Mouse (Mus musculus): ENCODE results near the gene Spaar. TPM values are rescaled to one million over a fixed set of nuclear protein-coding genes. Genes with fewer than 3 reads are reported as not detected.
"Not testable (repeated sequence)": the region's sequence is repeated elsewhere in the genome, so short reads cannot be mapped to it uniquely, and the experiment has no call there.

Gene Spaar
- polyA plus RNA-seq, 1 experiment from 2014 or later, result 0.20 TPM

DNA sequence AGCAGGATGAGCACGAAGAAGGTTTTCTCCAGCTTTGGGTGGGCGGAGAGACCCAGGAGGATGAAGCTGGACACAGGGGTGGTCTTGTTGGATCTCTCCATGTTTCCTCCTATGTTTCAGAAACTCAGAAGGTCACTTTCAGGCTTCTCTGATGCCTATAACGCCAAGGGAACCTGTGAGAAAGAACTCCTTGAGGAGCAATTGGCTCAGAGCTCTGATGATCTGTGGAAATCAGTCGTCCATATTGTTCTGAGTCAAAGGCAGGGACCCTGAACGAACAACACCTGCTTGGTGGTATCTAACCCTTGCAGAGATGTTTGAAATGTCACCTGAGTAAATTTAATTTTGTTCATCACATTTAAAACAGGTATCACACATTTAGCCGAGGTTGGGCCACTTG lies 41.1 kb downstream of the Spaar start, which contains the start of gene Olfr159:
TSS of gene Olfr159 (minus strand) at position 101 of the 400 bp plus-strand sequence.
- H3K36me3 ChIP-seq (ENCODE audit: insufficient read depth, low read length), result no peaks in the 10 kb centered on the region
- H3K9ac ChIP-seq (replicated peaks; ENCODE audit: low read length), result no peak within 1 kb of the TSS
- H3K27ac ChIP-seq (ENCODE audit: low read length), result no peak within 1 kb of the TSS
- ATAC-seq (ENCODE audit: low FRiP score, low TSS enrichment), result no peak
- H3K4me3 ChIP-seq (ENCODE audit: low read length), result no peak within 1 kb of the TSS
- H3K4me2 ChIP-seq (replicated peaks; ENCODE audit: low read depth, low read length), result no peak within 1 kb of the TSS
- H3K4me1 ChIP-seq (ENCODE audit: insufficient read depth, low read length), result no peaks in the 10 kb centered on the region
- 81% methylated on average over 6 of the region's 6 CpGs for WGBS
- H3K27me3 ChIP-seq (ENCODE audit: insufficient read depth, low read length), result no peaks in the 10 kb centered on the region
- no peaks in the 10 kb centered on the region for H3K9me3 ChIP-seq (ENCODE audit: low read length)

DNA sequence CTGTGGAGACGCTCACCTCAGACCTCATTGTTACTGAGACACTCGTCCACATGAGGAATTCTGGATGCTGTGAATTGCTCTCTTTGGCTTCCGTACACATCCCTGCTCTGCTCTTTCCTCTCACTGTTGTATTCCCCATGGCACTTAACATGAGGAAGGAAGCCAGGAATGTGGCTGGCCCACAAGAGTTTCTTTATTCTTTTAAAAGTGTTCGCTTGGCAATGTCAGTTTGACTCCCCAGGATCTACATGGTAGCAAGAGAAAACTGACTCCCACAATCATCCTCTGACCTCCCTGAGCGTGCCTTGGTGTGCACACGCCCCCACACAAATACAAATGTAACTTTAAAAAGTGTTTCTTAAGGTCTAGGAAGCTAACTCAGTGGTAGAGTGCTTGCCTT lies 41.8 kb downstream of the Spaar start:
- no peak overlapping the region for H3K9ac ChIP-seq (replicated peaks; ENCODE audit: low read length)
- H3K36me3 ChIP-seq (ENCODE audit: insufficient read depth, low read length), result no peaks in the 10 kb centered on the region
- no peak overlapping the region for H3K27ac ChIP-seq (ENCODE audit: low read length)
- ATAC-seq (ENCODE audit: low FRiP score, low TSS enrichment), result no peak
- H3K4me2 ChIP-seq (replicated peaks; ENCODE audit: low read depth, low read length), result no peak overlapping the region
- H3K9me3 ChIP-seq (ENCODE audit: low read length), result no peaks in the 10 kb centered on the region
- H3K27me3 ChIP-seq (ENCODE audit: insufficient read depth, low read length), result no peaks in the 10 kb centered on the region
- no peaks in the 10 kb centered on the region for H3K4me1 ChIP-seq (ENCODE audit: insufficient read depth, low read length)
- 39% methylated on average over 6 of the region's 6 CpGs for WGBS
- no peak overlapping the region for H3K4me3 ChIP-seq (ENCODE audit: low read length)

DNA sequence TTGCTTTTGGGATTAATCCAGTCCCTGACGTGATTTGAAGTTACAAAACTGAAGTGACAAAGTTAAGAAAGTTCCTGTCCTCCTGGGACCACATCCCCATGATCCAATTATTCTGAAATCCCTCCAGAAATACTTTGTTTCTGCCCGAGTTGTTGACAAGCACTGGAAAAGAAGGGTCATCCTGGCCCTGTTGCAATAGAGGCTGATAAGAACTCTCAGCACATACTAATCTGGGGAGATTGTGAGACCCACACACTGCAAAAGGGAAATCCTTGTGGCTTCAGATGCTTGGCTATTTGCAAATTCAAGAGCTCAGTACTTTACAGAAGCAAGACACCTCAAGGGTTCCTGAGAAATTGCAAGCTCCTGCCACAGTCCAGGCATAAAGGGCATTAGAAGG lies 42.5 kb downstream of the Spaar start:
- 37% methylated on average over 2 of the region's 2 CpGs for WGBS
- no peak for ATAC-seq (ENCODE audit: low FRiP score, low TSS enrichment)

DNA sequence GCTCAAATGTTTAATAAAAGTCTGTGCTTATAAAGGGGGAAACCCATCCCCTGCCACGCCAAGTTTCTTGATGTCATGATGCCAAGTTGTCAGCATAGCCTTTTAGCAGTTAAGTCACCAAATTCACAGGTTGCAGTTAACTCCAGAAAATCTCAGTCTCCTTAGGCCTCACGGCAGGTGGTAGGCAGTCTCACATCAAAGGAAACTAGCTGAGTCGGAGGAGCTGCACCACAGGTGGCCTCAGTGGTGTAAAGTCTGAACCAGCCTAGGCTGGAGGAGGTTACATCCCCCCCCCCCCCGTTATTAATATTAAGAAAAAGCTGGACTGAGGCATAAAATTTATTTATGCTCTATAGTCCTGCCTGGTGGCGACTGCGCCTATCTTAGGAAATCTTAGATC lies 65.5 kb downstream of the Spaar start:
- no peak for ATAC-seq (ENCODE audit: low FRiP score, low TSS enrichment)
- no peaks in the 10 kb centered on the region for H3K36me3 ChIP-seq (ENCODE audit: insufficient read depth, low read length)
- no peak overlapping the region for H3K4me2 ChIP-seq (replicated peaks; ENCODE audit: low read depth, low read length)
- no peaks in the 10 kb centered on the region for H3K9me3 ChIP-seq (ENCODE audit: low read length)
- no peak overlapping the region for H3K9ac ChIP-seq (replicated peaks; ENCODE audit: low read length)
- H3K4me1 ChIP-seq (ENCODE audit: insufficient read depth, low read length), result no peaks in the 10 kb centered on the region
- no peaks in the 10 kb centered on the region for H3K27me3 ChIP-seq (ENCODE audit: insufficient read depth, low read length)
- no peak overlapping the region for H3K27ac ChIP-seq (ENCODE audit: low read length)
- 72% methylated on average over 6 of the region's 6 CpGs for WGBS
- no peak overlapping the region for H3K4me3 ChIP-seq (ENCODE audit: low read length)

More for the DNA sequence above, 42.5 kb downstream of the Spaar start:
- no peak overlapping the region for H3K4me2 ChIP-seq (replicated peaks; ENCODE audit: low read depth, low read length)
- no peaks in the 10 kb centered on the region for H3K27me3 ChIP-seq (ENCODE audit: insufficient read depth, low read length)
- H3K27ac ChIP-seq (ENCODE audit: low read length), result no peak overlapping the region
- H3K9me3 ChIP-seq (ENCODE audit: low read length), result no peaks in the 10 kb centered on the region
- H3K4me1 ChIP-seq (ENCODE audit: insufficient read depth, low read length), result no peaks in the 10 kb centered on the region
- no peak overlapping the region for H3K9ac ChIP-seq (replicated peaks; ENCODE audit: low read length)
- H3K36me3 ChIP-seq (ENCODE audit: insufficient read depth, low read length), result no peaks in the 10 kb centered on the region
- H3K4me3 ChIP-seq (ENCODE audit: low read length), result no peak overlapping the region

- H3K36me3 ChIP-seq (ENCODE audit: insufficient read depth, low read length); ATAC-seq (ENCODE audit: low FRiP score, low TSS enrichment); H3K4me3 ChIP-seq (ENCODE audit: low read length); H3K9me3 ChIP-seq (ENCODE audit: low read length); H3K4me2 ChIP-seq (replicated peaks; ENCODE audit: low read depth, low read length); H3K27me3 ChIP-seq (ENCODE audit: insufficient read depth, low read length); H3K4me1 ChIP-seq (ENCODE audit: insufficient read depth, low read length); H3K9ac ChIP-seq (replicated peaks; ENCODE audit: low read length); H3K27ac ChIP-seq (ENCODE audit: low read length): not testable (repeated sequence)
- 89% methylated on average over 5 of the region's 5 CpGs for WGBS
These were observed 66.0 kb downstream of the Spaar start for GRCm38 (mm10) chr4:43795844-43796243.

GRCm38 (mm10) chr4:43798936-43799335 lies 69.1 kb downstream of the Spaar start:
- Histone ChIP-seq H3K9ac (replicated peaks; ENCODE audit: low read length) (no peak overlapping the region), H3K27ac (ENCODE audit: low read length) (no peak overlapping the region), H3K4me2 (replicated peaks; ENCODE audit: low read depth, low read length) (no peak overlapping the region), H3K9me3 (ENCODE audit: low read length) (peaks cover under 1% of the 10 kb centered on the region; the same call in 1 of the 2 replicates), H3K4me1 (ENCODE audit: insufficient read depth, low read length) (no peaks in the 10 kb centered on the region), H3K4me3 (ENCODE audit: low read length) (no peak overlapping the region), H3K27me3 (ENCODE audit: insufficient read depth, low read length) (no peaks in the 10 kb centered on the region), H3K36me3 (ENCODE audit: insufficient read depth, low read length) (no peaks in the 10 kb centered on the region)
- WGBS, result 75% methylated on average over 7 of the region's 7 CpGs
- no peak for ATAC-seq (ENCODE audit: low FRiP score, low TSS enrichment)

Other genes starting within 250 kb of the Spaar start
- not detected in 2 replicates for gene Sit1, start 246.3 kb upstream of the Spaar start, polyA plus RNA-seq (2015; fragmentation: Nextera tagmentation; extraction: Ambion mirVana)
- gene Ccdc107, start 237.1 kb upstream of the Spaar start, polyA plus RNA-seq (2015; fragmentation: Nextera tagmentation; extraction: Ambion mirVana), result 73.5 and 89.4 TPM in 2 replicates
- gene Arhgef39, start 230.3 kb upstream of the Spaar start, polyA plus RNA-seq (2015; fragmentation: Nextera tagmentation; extraction: Ambion mirVana), result 45.3 and 47.7 TPM in 2 replicates
- 1.5 and 2.7 TPM in 2 replicates for gene Car9, start 223.1 kb upstream of the Spaar start, polyA plus RNA-seq (2015; fragmentation: Nextera tagmentation; extraction: Ambion mirVana)
- gene Tpm2, start 206.3 kb upstream of the Spaar start, polyA plus RNA-seq (2015; fragmentation: Nextera tagmentation; extraction: Ambion mirVana), result 233 and 312 TPM in 2 replicates
- 80.2 and 83.0 TPM in 2 replicates for gene Creb3, start 167.7 kb upstream of the Spaar start, polyA plus RNA-seq (2015; fragmentation: Nextera tagmentation; extraction: Ambion mirVana)
- gene Tln1, start 167.3 kb upstream of the Spaar start, polyA plus RNA-seq (2015; fragmentation: Nextera tagmentation; extraction: Ambion mirVana), result 66.5 and 69.1 TPM in 2 replicates
- 32.3 and 33.0 TPM in 2 replicates for gene Rgp1, start 151.3 kb upstream of the Spaar start, polyA plus RNA-seq (2015; fragmentation: Nextera tagmentation; extraction: Ambion mirVana)
- gene Gba2, start 151.2 kb upstream of the Spaar start, polyA plus RNA-seq (2015; fragmentation: Nextera tagmentation; extraction: Ambion mirVana), result 25.8 and 26.3 TPM in 2 replicates
- 0.89 and 3.1 TPM in 2 replicates for gene Msmp, start 145.5 kb upstream of the Spaar start, polyA plus RNA-seq (2015; fragmentation: Nextera tagmentation; extraction: Ambion mirVana)
- 9.1 and 9.5 TPM in 2 replicates for gene Npr2, start 98.1 kb upstream of the Spaar start, polyA plus RNA-seq (2015; fragmentation: Nextera tagmentation; extraction: Ambion mirVana)
- 1.4 TPM in 2 replicates for gene Spag8, start 76.4 kb upstream of the Spaar start, polyA plus RNA-seq (2015; fragmentation: Nextera tagmentation; extraction: Ambion mirVana)
- gene Hint2, start 73.6 kb upstream of the Spaar start, polyA plus RNA-seq (2015; fragmentation: Nextera tagmentation; extraction: Ambion mirVana), result 125 and 134 TPM in 2 replicates
- gene Tmem8b, start 61.1 kb upstream of the Spaar start, polyA plus RNA-seq (2015; fragmentation: Nextera tagmentation; extraction: Ambion mirVana), result 2.8 and 4.7 TPM in 2 replicates
- gene Fam221b, start 60.9 kb upstream of the Spaar start, polyA plus RNA-seq (2015; fragmentation: Nextera tagmentation; extraction: Ambion mirVana), result 1.6 and 3.2 TPM in 2 replicates
- gene Olfr70, start 29.2 kb upstream of the Spaar start, polyA plus RNA-seq (2015; fragmentation: Nextera tagmentation; extraction: Ambion mirVana), result not detected in 2 replicates
- gene Olfr71, start 19.8 kb upstream of the Spaar start, polyA plus RNA-seq (2015; fragmentation: Nextera tagmentation; extraction: Ambion mirVana), result not detected in 2 replicates
- gene Hrct1, start 2.8 kb upstream of the Spaar start, polyA plus RNA-seq (2015; fragmentation: Nextera tagmentation; extraction: Ambion mirVana), result 1.1 and 1.3 TPM in 2 replicates
- not detected in 2 replicates for gene Olfr159, start 41.0 kb downstream of the Spaar start, polyA plus RNA-seq (2015; fragmentation: Nextera tagmentation; extraction: Ambion mirVana)
- gene Olfr156, start 93.9 kb downstream of the Spaar start, polyA plus RNA-seq (2015; fragmentation: Nextera tagmentation; extraction: Ambion mirVana), result not detected in 2 replicates
- gene Olfr157, start 110.2 kb downstream of the Spaar start, polyA plus RNA-seq (2015; fragmentation: Nextera tagmentation; extraction: Ambion mirVana), result not detected in 2 replicates
- not detected in 2 replicates for gene Olfr155, start 121.5 kb downstream of the Spaar start, polyA plus RNA-seq (2015; fragmentation: Nextera tagmentation; extraction: Ambion mirVana)
- 27.2 and 28.5 TPM in 2 replicates for gene Reck, start 145.5 kb downstream of the Spaar start, polyA plus RNA-seq (2015; fragmentation: Nextera tagmentation; extraction: Ambion mirVana)
- gene Glipr2, start 227.4 kb downstream of the Spaar start, polyA plus RNA-seq (2015; fragmentation: Nextera tagmentation; extraction: Ambion mirVana), result 82.1 and 86.3 TPM in 2 replicates

Measured in kidney, embryonic 16.5 days (tissue).